Mouse (Mus musculus): ENCODE measurements around the gene Mpp5. TPM values are rescaled to one million over a fixed set of nuclear protein-coding genes. Genes with fewer than 3 reads are reported as not detected.
A peak's percentile ranks its signal among the peaks of the same experiment; 100 is the strongest.

The Mpp5 gene
- 16.0 and 19.5 TPM in 2 replicates for polyA plus RNA-seq (2014; fragmentation: Nextera tagmentation; extraction: Ambion mirVana)

DNA sequence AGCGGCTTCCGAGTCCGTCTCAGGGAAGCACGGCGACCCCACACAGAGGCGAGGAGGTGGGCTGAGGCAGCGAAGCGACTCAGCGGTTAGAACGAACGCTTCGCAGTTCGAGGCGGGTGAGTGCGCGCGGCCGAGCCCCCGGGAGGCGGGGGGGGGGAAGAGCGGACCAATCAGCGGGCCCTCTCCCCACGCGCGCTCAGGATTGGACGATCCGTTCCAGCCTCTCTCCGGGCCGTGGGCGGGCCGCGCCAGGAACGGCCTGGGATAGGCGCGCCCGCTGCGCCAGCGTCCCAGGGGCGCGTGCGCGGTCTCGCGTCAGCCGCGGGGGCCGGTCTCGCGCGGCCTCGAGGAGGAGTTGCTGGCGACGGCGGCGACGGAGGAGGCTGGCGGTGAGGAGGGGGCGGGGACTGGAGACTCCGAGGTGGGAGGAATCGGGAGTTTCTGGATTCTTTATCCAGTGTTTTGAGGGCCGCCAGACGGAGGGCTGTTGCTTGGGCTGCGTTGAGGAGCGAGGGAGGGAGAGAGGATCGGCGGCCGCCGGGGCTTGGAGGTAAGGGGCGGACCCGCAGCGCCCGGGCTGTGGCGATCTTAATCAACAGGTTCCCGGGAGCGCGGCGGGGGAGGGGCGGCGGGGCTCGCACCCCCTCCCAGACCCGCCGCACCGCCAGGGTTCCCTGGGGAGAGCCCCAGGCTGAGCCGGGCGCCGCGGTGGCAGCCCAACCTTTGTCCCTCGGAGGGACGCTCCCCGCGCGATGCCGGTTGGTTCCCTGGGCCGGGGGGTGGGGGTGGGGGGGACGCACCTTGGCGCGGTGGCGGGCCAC is at the start of gene Mpp5:
Gene Mpp5, plus strand, starts transcription at position 351 of the 821 bp plus-strand sequence.
- H3K9me3 ChIP-seq (ENCODE audit: control insufficient read depth, low read length) = no peaks in the 10 kb centered on the region
- H3K4me1 ChIP-seq (ENCODE audit: control insufficient read depth, insufficient read depth, low read length) = no peaks in the 10 kb centered on the region
- H3K9ac ChIP-seq (replicated peaks; ENCODE audit: low read length) = peak within 1 kb of the TSS; percentile 70
- H3K27ac ChIP-seq (replicated peaks; ENCODE audit: low read depth, low read length) = peak within 1 kb of the TSS; percentile 81
- under 1% methylated on average over 93 of the region's 98 CpGs for WGBS
- H3K4me3 ChIP-seq (replicated peaks; ENCODE audit: low read depth, low read length) = peak within 1 kb of the TSS; percentile 85
- ATAC-seq (ENCODE audit: low FRiP score, low TSS enrichment) = peak; percentile 100
- DNase-seq = peak; percentile 99
- H3K36me3 ChIP-seq (ENCODE audit: control insufficient read depth, insufficient read depth, low read length) = no peaks in the 10 kb centered on the region
- H3K27me3 ChIP-seq (ENCODE audit: control insufficient read depth, insufficient read depth, low read length) = no peaks in the 10 kb centered on the region
- peak within 1 kb of the TSS; percentile 92 for H3K4me2 ChIP-seq (ENCODE audit: low read length)

- H3K9me3 ChIP-seq (ENCODE audit: control insufficient read depth, low read length) = no peaks in the 10 kb centered on the region
- H3K27me3 ChIP-seq (ENCODE audit: control insufficient read depth, insufficient read depth, low read length) = no peaks in the 10 kb centered on the region
- H3K27ac ChIP-seq (replicated peaks; ENCODE audit: low read depth, low read length) = no peak overlapping the region
- no peaks in the 10 kb centered on the region for H3K4me1 ChIP-seq (ENCODE audit: control insufficient read depth, insufficient read depth, low read length)
- H3K4me3 ChIP-seq (replicated peaks; ENCODE audit: low read depth, low read length) = no peak overlapping the region
- no peak for DNase-seq
- no peak for ATAC-seq (ENCODE audit: low FRiP score, low TSS enrichment)
- no peak overlapping the region for H3K4me2 ChIP-seq (ENCODE audit: low read length)
- no peak overlapping the region for H3K9ac ChIP-seq (replicated peaks; ENCODE audit: low read length)
- H3K36me3 ChIP-seq (ENCODE audit: control insufficient read depth, insufficient read depth, low read length) = no peaks in the 10 kb centered on the region
- 86% methylated on average over 2 of the region's 2 CpGs for WGBS
These were observed 30.9 kb upstream of the Mpp5 start for GRCm38 (mm10) chr12:78717783-78718182.

DNA sequence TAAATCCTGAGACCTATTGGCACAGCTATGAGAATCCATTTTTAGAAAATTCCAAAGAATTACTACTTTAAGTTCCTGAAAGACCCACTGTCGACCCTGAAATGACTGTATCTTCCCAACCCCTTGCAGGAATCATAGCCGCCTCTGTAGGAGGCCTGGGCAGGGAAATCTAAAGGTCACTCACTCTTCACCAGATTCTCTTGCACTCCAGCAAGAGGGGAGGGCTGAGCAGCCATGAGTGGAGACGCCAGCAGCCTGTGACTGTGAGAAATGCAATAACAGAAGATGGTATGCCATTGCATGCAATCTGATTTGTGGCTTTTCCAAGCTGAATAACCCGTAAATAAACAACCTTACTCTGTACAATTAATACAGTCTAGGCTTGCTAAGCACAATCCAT is 21.0 kb upstream of the Mpp5 start:
- ATAC-seq (ENCODE audit: low FRiP score, low TSS enrichment) (no peak), DNase-seq (no peak)
- Histone ChIP-seq H3K9me3 (ENCODE audit: control insufficient read depth, low read length) (no peaks in the 10 kb centered on the region), H3K4me2 (ENCODE audit: low read length) (no peak overlapping the region), H3K4me1 (ENCODE audit: control insufficient read depth, insufficient read depth, low read length) (no peaks in the 10 kb centered on the region), H3K9ac (replicated peaks; ENCODE audit: low read length) (no peak overlapping the region), H3K27ac (replicated peaks; ENCODE audit: low read depth, low read length) (no peak overlapping the region), H3K27me3 (ENCODE audit: control insufficient read depth, insufficient read depth, low read length) (no peaks in the 10 kb centered on the region), H3K4me3 (replicated peaks; ENCODE audit: low read depth, low read length) (no peak overlapping the region), H3K36me3 (ENCODE audit: control insufficient read depth, insufficient read depth, low read length) (no peaks in the 10 kb centered on the region)
- WGBS = 65% methylated on average over 4 of the region's 4 CpGs

DNA sequence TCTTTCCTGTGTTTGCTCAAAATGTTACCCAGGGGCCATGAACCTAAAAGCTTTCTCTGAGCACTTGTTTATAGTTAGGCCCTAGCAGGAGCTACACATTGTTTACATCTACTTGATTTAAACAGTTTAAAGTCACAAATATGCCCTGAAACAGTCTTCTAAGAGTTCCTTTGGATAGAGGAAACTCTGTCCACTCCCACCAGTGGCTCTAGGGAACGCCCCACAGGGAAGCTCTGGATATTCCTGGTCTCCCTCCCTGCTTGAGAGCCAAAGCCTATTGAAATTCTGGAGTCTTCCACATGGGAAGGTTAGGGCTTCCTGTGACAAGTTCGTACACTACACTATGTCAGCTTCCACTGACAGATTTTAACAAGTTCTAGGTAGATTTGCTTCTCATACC is 9.1 kb upstream of the Mpp5 start:
- Histone ChIP-seq H3K27me3 (ENCODE audit: control insufficient read depth, insufficient read depth, low read length) (no peaks in the 10 kb centered on the region), H3K4me2 (ENCODE audit: low read length) (no peak overlapping the region), H3K4me1 (ENCODE audit: control insufficient read depth, insufficient read depth, low read length) (no peaks in the 10 kb centered on the region), H3K27ac (replicated peaks; ENCODE audit: low read depth, low read length) (no peak overlapping the region), H3K36me3 (ENCODE audit: control insufficient read depth, insufficient read depth, low read length) (no peaks in the 10 kb centered on the region), H3K9me3 (ENCODE audit: control insufficient read depth, low read length) (no peaks in the 10 kb centered on the region), H3K9ac (replicated peaks; ENCODE audit: low read length) (no peak overlapping the region), H3K4me3 (replicated peaks; ENCODE audit: low read depth, low read length) (no peak overlapping the region)
- no peak for ATAC-seq (ENCODE audit: low FRiP score, low TSS enrichment)
- DNase-seq = no peak
- 70% methylated on average over 2 of the region's 2 CpGs for WGBS

DNA sequence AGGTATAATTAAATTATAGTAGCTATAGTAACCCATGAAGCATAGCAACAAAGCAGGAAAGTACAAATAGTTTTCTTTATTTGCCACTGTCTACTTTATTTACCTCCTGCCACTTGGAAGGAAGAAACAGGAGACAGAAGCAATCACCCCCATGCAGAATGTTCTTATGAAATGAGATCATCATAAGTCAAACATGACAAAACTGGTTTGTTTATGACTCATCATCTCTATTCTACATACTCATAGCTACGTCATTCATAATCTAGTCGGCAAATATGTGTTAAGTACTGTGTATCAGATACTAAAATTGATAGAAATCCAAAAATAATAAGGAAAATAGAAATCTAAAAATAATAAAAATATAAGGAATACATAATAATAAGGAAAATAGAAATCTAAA is 8.4 kb upstream of the Mpp5 start:
- H3K4me1 ChIP-seq (ENCODE audit: control insufficient read depth, insufficient read depth, low read length) = no peaks in the 10 kb centered on the region
- H3K4me2 ChIP-seq (ENCODE audit: low read length) = no peak overlapping the region
- H3K9ac ChIP-seq (replicated peaks; ENCODE audit: low read length) = no peak overlapping the region
- H3K27ac ChIP-seq (replicated peaks; ENCODE audit: low read depth, low read length) = no peak overlapping the region
- DNase-seq (no peak), ATAC-seq (ENCODE audit: low FRiP score, low TSS enrichment) (no peak)
- no peaks in the 10 kb centered on the region for H3K27me3 ChIP-seq (ENCODE audit: control insufficient read depth, insufficient read depth, low read length)
- H3K9me3 ChIP-seq (ENCODE audit: control insufficient read depth, low read length) = no peaks in the 10 kb centered on the region
- WGBS = 94% methylated on average over 2 of the region's 2 CpGs
- no peak overlapping the region for H3K4me3 ChIP-seq (replicated peaks; ENCODE audit: low read depth, low read length)
- no peaks in the 10 kb centered on the region for H3K36me3 ChIP-seq (ENCODE audit: control insufficient read depth, insufficient read depth, low read length)

GRCm38 (mm10) chr12:78746226-78746625 is 2.5 kb upstream of the Mpp5 start:
- WGBS = 82% methylated on average over 6 of the region's 6 CpGs
- H3K4me1 ChIP-seq (ENCODE audit: control insufficient read depth, insufficient read depth, low read length) = no peaks in the 10 kb centered on the region
- H3K9ac ChIP-seq (replicated peaks; ENCODE audit: low read length) = no peak overlapping the region
- no peaks in the 10 kb centered on the region for H3K36me3 ChIP-seq (ENCODE audit: control insufficient read depth, insufficient read depth, low read length)
- H3K4me3 ChIP-seq (replicated peaks; ENCODE audit: low read depth, low read length) = no peak overlapping the region
- H3K4me2 ChIP-seq (ENCODE audit: low read length) = no peak overlapping the region
- H3K27me3 ChIP-seq (ENCODE audit: control insufficient read depth, insufficient read depth, low read length) = no peaks in the 10 kb centered on the region
- ATAC-seq (ENCODE audit: low FRiP score, low TSS enrichment) (no peak), DNase-seq (no peak)
- no peak overlapping the region for H3K27ac ChIP-seq (replicated peaks; ENCODE audit: low read depth, low read length)
- no peaks in the 10 kb centered on the region for H3K9me3 ChIP-seq (ENCODE audit: control insufficient read depth, low read length)

- Histone ChIP-seq H3K27me3 (ENCODE audit: control insufficient read depth, insufficient read depth, low read length) (no peaks in the 10 kb centered on the region), H3K9me3 (ENCODE audit: control insufficient read depth, low read length) (no peaks in the 10 kb centered on the region), H3K27ac (replicated peaks; ENCODE audit: low read depth, low read length) (no peak overlapping the region), H3K4me3 (replicated peaks; ENCODE audit: low read depth, low read length) (no peak overlapping the region), H3K9ac (replicated peaks; ENCODE audit: low read length) (no peak overlapping the region), H3K4me2 (ENCODE audit: low read length) (no peak overlapping the region; the same call in 1 of the 2 replicates), H3K4me1 (ENCODE audit: control insufficient read depth, insufficient read depth, low read length) (no peaks in the 10 kb centered on the region), H3K36me3 (ENCODE audit: control insufficient read depth, insufficient read depth, low read length) (no peaks in the 10 kb centered on the region)
- ATAC-seq (ENCODE audit: low FRiP score, low TSS enrichment) (no peak), DNase-seq (no peak)
- 50% methylated on average over 1 of the region's 1 CpGs for WGBS
These were observed 1.3 kb upstream of the Mpp5 start for GRCm38 (mm10) chr12:78747406-78747805.

GRCm38 (mm10) chr12:78748113-78748512 is 594 bp upstream of the Mpp5 start:
- ATAC-seq (ENCODE audit: low FRiP score, low TSS enrichment) (peak; percentile 2; the same call in 1 of the 2 replicates), DNase-seq (no peak)
- Histone ChIP-seq H3K9ac (replicated peaks; ENCODE audit: low read length) (peak overlapping the region; percentile 61), H3K36me3 (ENCODE audit: control insufficient read depth, insufficient read depth, low read length) (no peaks in the 10 kb centered on the region), H3K27me3 (ENCODE audit: control insufficient read depth, insufficient read depth, low read length) (no peaks in the 10 kb centered on the region), H3K27ac (replicated peaks; ENCODE audit: low read depth, low read length) (peak overlapping the region; percentile 64; the same call in 1 of the 2 replicates), H3K4me2 (ENCODE audit: low read length) (peak overlapping the region; percentile 92), H3K4me3 (replicated peaks; ENCODE audit: low read depth, low read length) (peak overlapping the region; percentile 85), H3K9me3 (ENCODE audit: control insufficient read depth, low read length) (no peaks in the 10 kb centered on the region), H3K4me1 (ENCODE audit: control insufficient read depth, insufficient read depth, low read length) (no peaks in the 10 kb centered on the region)
- WGBS = under 1% methylated on average over 10 of the region's 10 CpGs

DNA sequence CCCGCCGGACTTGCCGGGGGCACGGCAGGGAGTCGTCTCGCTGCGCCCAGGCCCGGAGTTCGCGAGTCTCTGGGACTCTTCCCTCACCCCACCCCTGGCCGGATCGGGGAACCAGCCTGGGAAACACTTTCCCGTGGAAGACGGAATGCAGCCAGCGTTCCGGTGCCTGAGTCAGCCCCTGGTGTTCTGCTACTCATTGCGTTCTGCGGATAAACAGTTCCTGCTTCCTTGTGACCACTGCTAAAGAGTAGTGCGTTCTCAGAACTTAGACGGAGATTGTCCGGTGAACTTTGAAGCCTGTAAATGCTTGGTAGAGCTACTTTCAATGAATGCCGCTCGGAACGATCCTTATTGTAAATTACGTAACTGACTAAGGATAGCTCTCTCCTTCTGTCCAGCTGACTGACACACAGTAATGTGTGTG is 683 bp downstream of the Mpp5 start:
- H3K9me3 ChIP-seq (ENCODE audit: control insufficient read depth, low read length) = no peaks in the 10 kb centered on the region
- H3K4me1 ChIP-seq (ENCODE audit: control insufficient read depth, insufficient read depth, low read length) = no peaks in the 10 kb centered on the region
- whole genome bisulfite sequencing = under 1% methylated on average over 25 of the region's 25 CpGs
- peak overlapping the region; percentile 70 for H3K9ac ChIP-seq (replicated peaks; ENCODE audit: low read length)
- DNase-seq (peak; percentile 75), ATAC-seq (ENCODE audit: low FRiP score, low TSS enrichment) (peak; percentile 48)
- H3K4me3 ChIP-seq (replicated peaks; ENCODE audit: low read depth, low read length) = peak overlapping the region; percentile 85
- no peaks in the 10 kb centered on the region for H3K36me3 ChIP-seq (ENCODE audit: control insufficient read depth, insufficient read depth, low read length)
- H3K27me3 ChIP-seq (ENCODE audit: control insufficient read depth, insufficient read depth, low read length) = no peaks in the 10 kb centered on the region
- H3K27ac ChIP-seq (replicated peaks; ENCODE audit: low read depth, low read length) = peak overlapping the region; percentile 81
- peak overlapping the region; percentile 92 for H3K4me2 ChIP-seq (ENCODE audit: low read length)
